Mouse (Mus musculus) lung, adult 2 months (tissue): ENCODE data around the gene Nutf2. TPM values are rescaled to one million over a fixed set of nuclear protein-coding genes. Genes with fewer than 3 reads are reported as not detected.
A peak's percentile ranks its signal among the peaks of the same experiment; 100 is the strongest.

Experiments
- DNase-seq: peaks from one replicate; pipeline ENCODE4 v3.0.0; 2022
- H3K4me1 ChIP-seq: fragments of 200-500 bp; 2 replicates; pipeline ENCODE4 v1.6.1; 2011; ENCODE audit warnings: low read length; ENCODE audit not compliant: control insufficient read depth, insufficient read depth
- H3K4me3 ChIP-seq: fragments of 200-500 bp; replicated peaks from 2 replicates; pipeline ENCODE3; 2011; ENCODE audit warnings: low read depth, mild to moderate bottlenecking, control low read depth, low read length; ENCODE audit errors: extremely low read depth
- CTCF ChIP-seq: fragments of 200-500 bp; IDR thresholded peaks from 2 replicates; pipeline ENCODE4 v1.5.1; 2011; ENCODE audit warnings: mild to moderate bottlenecking, low read length, control low read depth; ENCODE audit not compliant: insufficient read depth
- POLR2A ChIP-seq: fragments of 200-500 bp; IDR thresholded peaks from 2 replicates; pipeline ENCODE4 v1.6.1; 2011; ENCODE audit warnings: low read depth, mild to moderate bottlenecking, control low read depth, low read length, borderline replicate concordance; ENCODE audit errors: extremely low read depth
- WGBS: fragments of 180-500 bp; shearing (Covaris S2); methylation state at CpG from one replicate; pipeline ENCODE4 v1.1.7; 2018; 5-methylcytosine and 5-hydroxymethylcytosine counted together
- polyA plus RNA-seq: library from polyadenylated mRNA; depleted of rRNA; stranded (reverse); fragments of >200 nt; gene quantifications from 2 replicates; pipeline ENCODE4 v1.2.3, GENCODE M21; 2012

The Nutf2 gene
- polyA plus RNA-seq, 1 experiment = 27.0 TPM

GRCm38 (mm10) chr8:105874301-105874700 is 13.9 kb downstream of the Nutf2 start:
- DNase-seq = no peak
- WGBS = 48% methylated on average over 6 of the region's 6 CpGs
- Histone ChIP-seq H3K4me1 (no peaks in the 10 kb centered on the region), H3K4me3 (no peak overlapping the region)
- TF ChIP-seq POLR2A (no peak), CTCF (no peak)

GRCm38 (mm10) chr8:105880754-105881520 is 20.6 kb downstream of the Nutf2 start, which contains the start of gene Edc4:
Gene Edc4, plus strand, starts transcription at chr8:105880881.
- TF ChIP-seq CTCF (no peak), POLR2A (peak; percentile 93)
- Histone ChIP-seq H3K4me3 (peak within 1 kb of the TSS; percentile 87), H3K4me1 (peaks cover 11% of the 10 kb centered on the region; the same call in 1 of the 2 replicates)
- under 1% methylated on average over 45 of the region's 45 CpGs for WGBS
- peak; percentile 88 for DNase-seq

GRCm38 (mm10) chr8:105889756-105890465 is 29.5 kb downstream of the Nutf2 start:
- Histone ChIP-seq H3K4me1 (no peaks in the 10 kb centered on the region), H3K4me3 (no peak overlapping the region)
- WGBS = 94% methylated on average over 12 of the region's 12 CpGs
- no peak for TF ChIP-seq POLR2A
- TF ChIP-seq CTCF = no peak
- no peak for DNase-seq

- WGBS = 90% methylated on average over 6 of the region's 6 CpGs
- no peaks in the 10 kb centered on the region for H3K4me1 ChIP-seq
- H3K4me3 ChIP-seq = no peak overlapping the region
- TF ChIP-seq CTCF (no peak), POLR2A (no peak)
- no peak for DNase-seq
These were observed 30.5 kb downstream of the Nutf2 start for GRCm38 (mm10) chr8:105890870-105891269.

- 91% methylated on average over 6 of the region's 6 CpGs for WGBS
- TF ChIP-seq POLR2A (no peak), CTCF (peak; percentile 55)
- peak; percentile 21 for DNase-seq
- Histone ChIP-seq H3K4me1 (no peaks in the 10 kb centered on the region), H3K4me3 (no peak overlapping the region)
These were observed 32.1 kb downstream of the Nutf2 start for GRCm38 (mm10) chr8:105892432-105892831.

- Histone ChIP-seq H3K4me3 (no peak within 1 kb of the TSS), H3K4me1 (no peaks in the 10 kb centered on the region)
- WGBS = 19% methylated on average over 11 of the region's 11 CpGs
- TF ChIP-seq CTCF (no peak), POLR2A (no peak)
- DNase-seq = peak; percentile 27
These were observed 33.0 kb downstream of the Nutf2 start, which contains the start of gene Nrn1l for GRCm38 (mm10) chr8:105893339-105893738. Gene Nrn1l, plus strand, starts transcription at chr8:105893567.

- H3K4me3 ChIP-seq = no peak overlapping the region
- DNase-seq = no peak
- peaks cover 4% of the 10 kb centered on the region; the same call in 1 of the 2 replicates for H3K4me1 ChIP-seq
- WGBS = 76% methylated on average over 9 of the region's 9 CpGs
- no peak for TF ChIP-seq CTCF
- TF ChIP-seq POLR2A = no peak
These were observed 37.6 kb downstream of the Nutf2 start for GRCm38 (mm10) chr8:105897801-105898480.

GRCm38 (mm10) chr8:105900180-105900940 is 40.0 kb downstream of the Nutf2 start, which contains the start of gene Pskh1:
Gene Pskh1, plus strand, starts transcription at chr8:105900441.
- peaks cover 4% of the 10 kb centered on the region; the same call in 1 of the 2 replicates for H3K4me1 ChIP-seq
- peak within 1 kb of the TSS; percentile 81 for H3K4me3 ChIP-seq
- TF ChIP-seq POLR2A = peak; percentile 51; the same call in 1 of the 2 replicates
- no peak for TF ChIP-seq CTCF
- WGBS = under 1% methylated on average over 68 of the region's 68 CpGs
- peak; percentile 96 for DNase-seq
